Mouse (Mus musculus) lung, postnatal 0 days (tissue): ENCODE measurements around the gene Dcst2. TPM values are rescaled to one million over a fixed set of nuclear protein-coding genes. Genes with fewer than 3 reads are reported as not detected.
A peak's percentile ranks its signal among the peaks of the same experiment; 100 is the strongest.

Experiments used
- ATAC-seq: fragments of 200-750 bp; cut with Nextera tagmentation; 2 replicates; pipeline ENCODE4 v1.8.0; 2017; ENCODE audit warnings: moderate library complexity
- DNase-seq: peaks from one replicate; pipeline ENCODE4 v3.0.0-alpha.2; 2016; ENCODE audit warnings: low spot score
- H3K27ac ChIP-seq: fragments of 300-500 bp; sonication (generic); 2 replicates; pipeline ENCODE4 v1.5.1; 2014; ENCODE audit warnings: antibody characterized with exemption, mild to moderate bottlenecking, low read length, mixed read lengths
- H3K27me3 ChIP-seq: fragments of 300-500 bp; sonication (generic); replicated peaks from 2 replicates; pipeline ENCODE4 v1.6.1; 2014; ENCODE audit warnings: low read length, mixed read lengths; ENCODE audit not compliant: insufficient read depth
- H3K36me3 ChIP-seq: fragments of 300-500 bp; sonication (generic); 2 replicates; pipeline ENCODE4 v1.6.1; 2014; ENCODE audit warnings: low read length, mixed read lengths; ENCODE audit not compliant: insufficient read depth
- H3K4me1 ChIP-seq: fragments of 300-500 bp; sonication (generic); 2 replicates; pipeline ENCODE4 v1.6.1; 2014; ENCODE audit warnings: antibody characterized with exemption, low read depth, low read length, mixed read lengths; ENCODE audit not compliant: insufficient read depth
- H3K4me2 ChIP-seq: fragments of 300-500 bp; sonication (generic); replicated peaks from 2 replicates; pipeline ENCODE4 v1.6.1; 2014; ENCODE audit warnings: low read depth, mild to moderate bottlenecking, low read length, moderate library complexity, mixed read lengths
- H3K4me3 ChIP-seq: fragments of 300-500 bp; sonication (generic); 2 replicates; pipeline ENCODE4 v1.5.1; 2014; ENCODE audit warnings: low read depth, low read length
- H3K9ac ChIP-seq: fragments of 300-500 bp; sonication (generic); replicated peaks from 2 replicates; pipeline ENCODE4 v1.6.1; 2014; ENCODE audit warnings: low read depth, mild to moderate bottlenecking
- H3K9me3 ChIP-seq: fragments of 300-500 bp; sonication (generic); 2 replicates; pipeline ENCODE4 v1.6.1; 2016; ENCODE audit warnings: low read length, mixed read lengths
- CTCF ChIP-seq: IDR thresholded peaks from 2 replicates; pipeline ENCODE4 v1.5.1; 2016; ENCODE audit warnings: antibody characterized with exemption, mild to moderate bottlenecking
- EP300 ChIP-seq: IDR thresholded peaks from 2 replicates; pipeline ENCODE4 v1.6.1; 2016; ENCODE audit warnings: antibody characterized with exemption, mild to moderate bottlenecking, control low read depth
- WGBS: fragments of 180-500 bp; shearing (Covaris S2); extraction: QIAGEN DNeasy Blood & Tissue Kit; methylation state at CpG from one replicate; pipeline ENCODE4 v1.1.7; 2014; 5-methylcytosine and 5-hydroxymethylcytosine counted together
- polyA plus RNA-seq: library from polyadenylated mRNA; unstranded; fragments of >200 nt; fragmentation: Nextera tagmentation; extraction: Ambion mirVana; gene quantifications from 2 replicates; pipeline ENCODE4 v1.2.1, GENCODE M21; 2015

The Dcst2 gene
- polyA plus RNA-seq, 1 experiment from 2014 or later = 0.16 TPM

GRCm38 (mm10) chr3:89411490-89412393, 50.0 kb downstream of the Dcst2 start, which contains the start of gene Flad1:
Flad1 (minus strand) TSS chr3:89411870.
- ATAC-seq (peak; percentile 100), DNase-seq (peak; percentile 98)
- 5% methylated on average over 28 of the region's 28 CpGs for WGBS
- Histone ChIP-seq H3K4me1 (no peaks in the 10 kb centered on the region), H3K27me3 (no peaks in the 10 kb centered on the region), H3K27ac (no peak within 1 kb of the TSS), H3K9me3 (no peaks in the 10 kb centered on the region), H3K4me2 (peak within 1 kb of the TSS; percentile 63), H3K9ac (peak within 1 kb of the TSS; percentile 39), H3K36me3 (no peaks in the 10 kb centered on the region), H3K4me3 (peak within 1 kb of the TSS; percentile 53)
- TF ChIP-seq CTCF = no peak
- TF ChIP-seq EP300 = peak; percentile 95

- WGBS = 97% methylated on average over 8 of the region's 8 CpGs
- no peaks in the 10 kb centered on the region for H3K27me3 ChIP-seq
- no peaks in the 10 kb centered on the region for H3K36me3 ChIP-seq
- no peak overlapping the region for H3K9ac ChIP-seq
- peaks cover 7% of the 10 kb centered on the region; the same call in 1 of the 2 replicates for H3K4me1 ChIP-seq
- TF ChIP-seq CTCF = no peak
- no peak for TF ChIP-seq EP300
- DNase-seq = no peak
- H3K27ac ChIP-seq = no peak overlapping the region
- H3K4me2 ChIP-seq = no peak overlapping the region
- no peak for ATAC-seq
- H3K4me3 ChIP-seq = no peak overlapping the region
- H3K9me3 ChIP-seq = no peaks in the 10 kb centered on the region
These were observed 54.4 kb downstream of the Dcst2 start for GRCm38 (mm10) chr3:89416158-89416557.

- Histone ChIP-seq H3K27me3 (no peaks in the 10 kb centered on the region), H3K4me1 (peaks cover 14% of the 10 kb centered on the region; the same call in 1 of the 2 replicates), H3K4me2 (peak overlapping the region; percentile 87), H3K36me3 (no peaks in the 10 kb centered on the region), H3K9ac (no peak overlapping the region), H3K4me3 (peak overlapping the region; percentile 71; the same call in 1 of the 2 replicates), H3K9me3 (no peaks in the 10 kb centered on the region), H3K27ac (no peak overlapping the region)
- DNase-seq (no peak), ATAC-seq (no peak)
- WGBS = 12% methylated on average over 2 of the region's 2 CpGs
- TF ChIP-seq CTCF = no peak
- no peak for TF ChIP-seq EP300
These were observed 55.4 kb downstream of the Dcst2 start for GRCm38 (mm10) chr3:89417131-89417530.

GRCm38 (mm10) chr3:89417840-89418169, 56.0 kb downstream of the Dcst2 start:
- no peak overlapping the region for H3K9ac ChIP-seq
- peak overlapping the region; percentile 38; the same call in 1 of the 2 replicates for H3K27ac ChIP-seq
- no peaks in the 10 kb centered on the region for H3K36me3 ChIP-seq
- ATAC-seq (no peak), DNase-seq (no peak)
- H3K27me3 ChIP-seq = no peaks in the 10 kb centered on the region
- TF ChIP-seq EP300 = no peak
- no peak for TF ChIP-seq CTCF
- peaks cover 15% of the 10 kb centered on the region; the same call in 1 of the 2 replicates for H3K4me1 ChIP-seq
- H3K4me3 ChIP-seq = peak overlapping the region; percentile 71
- H3K4me2 ChIP-seq = peak overlapping the region; percentile 87
- WGBS = 1% methylated on average over 20 of the region's 20 CpGs
- no peaks in the 10 kb centered on the region for H3K9me3 ChIP-seq

- no peak for TF ChIP-seq CTCF
- TF ChIP-seq EP300 = no peak
- peak; percentile 100 for DNase-seq
These were observed 56.5 kb downstream of the Dcst2 start, which contains the start of the genes Cks1b and Shc1 for GRCm38 (mm10) chr3:89418170-89418860. Cks1b (minus strand) TSS chr3:89418383. Shc1 (plus strand) TSS chr3:89418443.

GRCm38 (mm10) chr3:89418861-89419250, 57.1 kb downstream of the Dcst2 start:
- H3K4me2 ChIP-seq = peak overlapping the region; percentile 87
- H3K4me3 ChIP-seq = peak overlapping the region; percentile 71
- H3K36me3 ChIP-seq = 0 out of 2 replicates have a peak, but pooled peaks cover 7% of the 10 kb centered on the region
- H3K4me1 ChIP-seq = peaks cover 15% of the 10 kb centered on the region; the same call in 1 of the 2 replicates
- peak overlapping the region; percentile 77 for H3K9ac ChIP-seq
- no peaks in the 10 kb centered on the region for H3K27me3 ChIP-seq
- TF ChIP-seq EP300 = peak; percentile 68; the same call in 1 of the 2 replicates
- no peak for TF ChIP-seq CTCF
- WGBS = under 1% methylated on average over 16 of the region's 16 CpGs
- H3K27ac ChIP-seq = peak overlapping the region; percentile 99
- DNase-seq (peak; percentile 96), ATAC-seq (peak; percentile 49)
- H3K9me3 ChIP-seq = no peaks in the 10 kb centered on the region

More at GRCm38 (mm10) chr3:89418170-89418860, 56.5 kb downstream of the Dcst2 start, which contains the start of the genes Cks1b and Shc1:
- WGBS = 0% methylated on average over 39 of the region's 39 CpGs
- Histone ChIP-seq H3K9me3 (no peaks in the 10 kb centered on the region), H3K36me3 (0 out of 2 replicates have a peak, but pooled peaks cover 2% of the 10 kb centered on the region), H3K4me3 (peak within 1 kb of the TSS; percentile 71), H3K4me1 (peaks cover 15% of the 10 kb centered on the region; the same call in 1 of the 2 replicates), H3K4me2 (peak within 1 kb of the TSS; percentile 87), H3K27me3 (no peaks in the 10 kb centered on the region), H3K27ac (peak within 1 kb of the TSS; percentile 99), H3K9ac (peak within 1 kb of the TSS; percentile 77)
- ATAC-seq = peak; percentile 91
